Mouse (Mus musculus): ENCODE results near the gene D630045J12Rik.

D630045J12Rik gene

DNA sequence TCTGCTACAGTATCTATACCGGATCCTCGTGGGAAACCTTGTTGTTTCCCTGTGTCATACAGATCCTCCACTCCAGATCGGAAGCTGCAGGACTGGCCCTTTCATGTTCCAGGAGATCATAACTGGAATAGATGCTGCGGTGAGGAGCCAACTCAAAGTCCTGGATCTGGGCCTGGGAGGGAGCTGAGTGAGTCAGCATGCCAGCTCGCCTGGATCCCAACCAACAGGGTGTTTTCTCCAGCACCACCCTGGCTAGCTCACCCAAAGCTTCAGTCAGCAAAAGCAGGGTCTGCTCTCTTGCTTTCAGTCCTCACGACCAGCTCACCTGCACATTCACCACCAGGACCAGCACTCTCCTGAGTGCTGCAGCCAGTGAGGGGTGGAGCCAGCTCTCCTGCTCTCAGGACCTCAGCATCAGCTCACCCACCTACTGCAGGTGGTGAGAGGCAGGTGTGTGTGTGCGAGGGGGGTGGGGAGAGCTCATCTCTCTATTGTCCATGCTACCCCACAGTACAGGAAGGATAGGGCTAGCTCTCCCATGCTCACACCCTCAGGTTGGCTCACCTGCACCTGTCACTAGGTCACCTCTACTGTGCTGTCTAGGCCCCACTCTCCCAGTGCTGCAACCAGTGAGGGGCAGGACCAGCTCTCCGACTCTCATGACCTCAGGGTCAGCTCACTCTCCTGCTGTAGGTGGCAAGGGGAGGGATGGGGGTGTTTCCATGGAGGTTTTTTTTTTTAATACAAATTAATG is 118.8 kb downstream of the D630045J12Rik start:
- DNase-seq (ENCODE audit: low spot score in 2 of 2), result no peak

DNA sequence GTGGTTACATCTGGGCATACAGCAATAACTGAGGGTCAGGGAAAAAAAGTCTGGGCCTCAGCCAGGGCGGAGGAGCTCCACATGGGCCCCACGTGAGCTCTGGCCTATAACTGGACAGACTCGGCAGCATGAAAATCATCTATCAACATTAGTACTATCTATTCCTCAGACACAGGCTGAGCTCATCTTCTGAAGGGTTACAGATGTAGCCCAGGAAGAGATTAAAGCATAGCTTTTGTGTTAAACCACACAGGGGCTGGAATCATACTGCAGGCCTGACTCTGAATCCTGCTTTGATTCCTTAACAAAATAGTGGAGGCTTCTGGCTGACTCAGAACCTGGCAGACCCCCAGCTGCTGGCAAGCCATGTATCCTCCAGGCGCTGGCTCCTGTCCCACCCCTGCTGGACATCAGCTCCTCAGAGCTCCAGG is 122.0 kb downstream of the D630045J12Rik start:
- DNase-seq (ENCODE audit: low spot score in 2 of 2), result no peak

DNA sequence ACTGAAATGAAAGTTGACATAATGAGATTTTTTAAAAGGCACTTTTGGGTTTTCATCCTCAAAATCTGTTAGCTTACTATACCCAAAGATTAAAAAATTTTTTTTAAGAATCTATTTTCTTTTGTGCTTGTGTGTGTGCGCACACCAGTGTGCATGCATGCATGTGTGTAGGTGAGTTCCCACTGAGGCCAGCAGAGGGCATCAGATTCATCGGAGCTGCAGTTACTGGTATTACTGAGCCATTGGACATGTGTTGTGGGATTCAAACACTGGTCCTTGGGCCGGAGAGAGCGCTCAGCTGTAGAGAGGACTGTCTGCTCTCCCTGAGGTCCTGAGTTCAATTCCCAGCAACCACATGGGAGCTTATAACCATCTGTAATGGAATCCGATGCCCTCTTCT is 123.9 kb downstream of the D630045J12Rik start:
- DNase-seq (ENCODE audit: low spot score in 2 of 2), result no peak

DNA sequence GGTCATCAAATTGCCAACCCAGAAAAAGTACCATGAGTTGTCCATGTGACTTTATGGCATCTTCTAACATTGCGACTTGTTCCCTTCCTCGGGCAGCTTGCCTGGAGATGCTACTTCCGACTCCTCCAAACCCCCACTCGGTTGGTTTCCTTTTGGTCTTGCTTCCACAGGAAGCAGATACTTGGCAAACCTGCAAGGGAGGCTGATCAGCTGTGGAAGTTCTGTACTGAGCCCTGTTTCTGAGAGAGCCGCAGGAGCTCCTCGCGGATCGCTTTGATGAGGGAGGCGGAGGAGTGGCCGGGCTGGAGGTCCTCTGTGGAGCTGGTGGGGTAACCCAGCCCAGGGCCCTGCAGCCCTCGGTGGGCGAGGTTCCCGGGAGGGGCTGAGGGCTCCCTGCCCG is 125.7 kb downstream of the D630045J12Rik start:
- DNase-seq (ENCODE audit: low spot score in 2 of 2), result no peak

DNA sequence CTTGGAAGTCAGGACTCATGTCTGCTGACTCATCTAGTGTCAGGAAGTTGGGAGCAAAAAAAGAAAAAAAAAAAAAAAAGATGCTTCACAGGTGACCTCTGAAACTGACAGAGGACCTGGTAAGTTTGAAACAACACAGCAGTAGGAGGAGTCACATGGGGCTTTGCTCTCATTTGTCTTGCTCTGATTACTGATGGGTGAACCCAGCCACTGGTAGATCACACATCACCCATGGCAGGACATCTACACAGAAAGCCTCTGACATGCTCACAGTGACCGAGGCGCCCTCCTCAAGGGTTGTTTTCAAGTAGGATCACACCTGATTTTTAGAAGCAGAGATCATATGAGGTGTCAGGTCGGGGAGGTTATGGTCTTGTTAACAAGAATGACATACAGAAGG is 128.3 kb downstream of the D630045J12Rik start:
- no peak for DNase-seq (ENCODE audit: low spot score in 2 of 2)

DNA sequence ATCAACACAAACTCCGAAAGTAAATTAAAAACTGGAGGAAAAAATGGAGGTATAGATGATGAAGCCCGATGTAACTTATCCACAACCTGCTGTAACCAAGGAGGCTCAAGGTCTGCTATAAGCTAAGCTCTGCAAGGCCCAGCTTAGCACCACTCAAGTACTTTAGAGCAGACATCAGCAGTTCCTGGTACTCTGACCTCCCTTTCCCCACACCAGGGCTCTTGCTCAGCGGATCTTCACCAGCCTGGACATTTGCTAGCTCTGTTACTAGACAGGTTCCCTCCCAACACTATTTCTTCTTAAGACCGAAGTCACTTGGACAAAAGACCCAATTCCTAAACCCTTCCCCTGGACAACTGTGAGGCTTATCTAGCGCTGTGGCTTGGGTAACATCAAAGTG is 128.9 kb downstream of the D630045J12Rik start:
- DNase-seq (ENCODE audit: low spot score in 2 of 2), result no peak

DNA sequence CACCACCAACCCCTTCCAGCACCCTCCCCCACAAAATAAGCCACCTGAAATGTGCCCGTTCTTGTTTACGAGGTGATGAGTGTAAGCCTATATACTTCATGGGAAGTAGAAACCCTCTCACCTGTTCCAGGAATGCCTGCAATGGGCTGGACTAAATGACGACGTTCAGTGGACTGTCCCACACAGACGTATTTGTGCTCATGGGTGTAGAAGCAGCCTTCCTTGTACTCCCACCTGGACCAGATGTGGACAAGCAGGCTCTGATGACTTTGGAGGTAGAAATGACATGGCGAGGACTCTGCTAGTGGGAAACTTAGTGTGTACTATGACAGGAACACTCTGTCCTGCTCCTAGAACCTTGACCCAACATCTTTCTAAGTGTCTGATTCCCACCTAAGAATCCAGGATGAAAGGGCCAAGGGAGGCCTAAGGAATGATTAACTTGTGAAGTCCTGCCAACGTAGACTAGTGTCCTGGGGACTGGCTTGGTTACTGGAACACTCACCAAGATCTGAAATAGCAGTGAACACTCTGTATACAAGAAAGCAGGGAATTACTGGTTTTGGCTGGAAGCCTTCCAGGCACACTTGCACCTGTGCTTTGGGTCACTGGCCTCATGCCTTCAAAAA is 129.5 kb downstream of the D630045J12Rik start, which contains the start of gene Atp6v0a4:
Gene Atp6v0a4, minus strand, starts transcription at position 380 of the 629 bp plus-strand sequence.
- no peak for DNase-seq (ENCODE audit: low spot score in 2 of 2)

DNA sequence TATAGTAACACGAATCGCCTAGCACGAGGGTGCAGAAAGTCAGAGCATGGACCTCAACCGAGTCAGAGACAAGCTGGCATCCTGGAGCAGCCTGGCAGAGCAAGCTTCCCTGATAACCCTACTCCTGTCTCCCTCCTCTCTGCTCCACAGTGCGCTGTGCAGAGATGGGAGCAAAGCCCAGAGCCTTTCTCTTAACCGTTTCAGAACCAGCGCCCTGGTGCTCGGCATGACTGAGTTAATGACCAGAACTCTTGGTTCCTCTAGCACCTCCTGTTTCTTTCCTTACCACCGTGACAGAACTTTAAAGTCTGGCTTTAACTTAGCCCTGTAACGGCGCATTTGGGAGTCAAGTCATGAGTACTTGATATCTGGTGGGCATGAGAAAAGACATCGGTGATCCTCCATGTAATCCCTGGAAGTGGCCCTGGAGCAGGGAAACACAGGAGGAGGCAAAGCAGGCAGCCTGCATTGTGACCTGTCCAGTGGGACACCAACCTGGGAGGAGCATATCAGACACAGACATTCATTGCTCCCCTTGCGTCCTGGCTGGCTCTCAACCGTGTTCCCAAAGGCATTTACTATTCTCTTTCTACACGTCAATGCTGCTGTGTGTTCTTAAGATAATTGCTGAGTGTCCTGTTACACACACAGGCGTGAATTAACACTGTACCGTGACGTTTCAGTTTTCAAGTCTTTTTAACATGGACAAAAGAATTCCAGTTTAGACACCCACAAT is 130.2 kb downstream of the D630045J12Rik start:
- no peak for DNase-seq (ENCODE audit: low spot score in 2 of 2)

DNA sequence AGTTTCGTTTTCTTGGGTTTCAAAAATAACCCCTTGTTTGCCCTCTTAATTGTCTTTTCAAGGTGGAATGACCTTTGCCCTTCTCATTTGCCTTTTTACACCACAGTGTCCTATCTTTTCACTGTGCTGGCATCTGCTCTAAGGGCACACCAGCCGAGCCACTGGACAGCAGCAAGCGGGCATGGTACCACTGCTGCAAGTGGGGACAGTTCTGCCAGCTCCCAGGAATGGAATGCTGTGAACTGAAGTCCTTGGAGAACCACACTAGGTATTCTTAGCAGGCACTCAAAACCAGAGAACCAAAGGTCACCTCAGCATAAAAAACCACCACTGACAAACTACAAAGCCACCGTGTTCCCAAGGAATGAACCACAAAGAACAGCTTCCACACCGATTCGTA is 131.0 kb downstream of the D630045J12Rik start:
- DNase-seq (ENCODE audit: low spot score in 2 of 2), result no peak

DNA sequence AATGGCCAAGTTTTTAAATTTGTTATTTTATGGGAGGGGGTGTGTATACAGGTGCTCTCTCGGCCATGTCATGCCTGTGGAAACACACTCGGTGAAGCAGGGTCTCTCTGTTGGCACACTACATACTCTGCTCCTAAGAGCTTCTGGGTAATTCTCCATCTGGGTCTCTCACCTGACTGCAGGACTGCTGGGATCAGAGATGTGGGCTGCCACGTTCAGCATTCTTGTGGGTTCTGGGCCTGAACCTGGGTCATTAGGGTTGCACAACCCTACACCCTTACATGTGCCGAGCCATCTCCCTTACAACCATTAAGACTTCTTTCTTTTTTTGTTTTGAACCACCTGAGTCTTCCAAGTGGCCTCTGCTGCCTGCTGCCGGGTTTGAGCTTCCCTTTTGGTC is 132.0 kb downstream of the D630045J12Rik start:
- DNase-seq (ENCODE audit: low spot score in 2 of 2), result no peak

DNA sequence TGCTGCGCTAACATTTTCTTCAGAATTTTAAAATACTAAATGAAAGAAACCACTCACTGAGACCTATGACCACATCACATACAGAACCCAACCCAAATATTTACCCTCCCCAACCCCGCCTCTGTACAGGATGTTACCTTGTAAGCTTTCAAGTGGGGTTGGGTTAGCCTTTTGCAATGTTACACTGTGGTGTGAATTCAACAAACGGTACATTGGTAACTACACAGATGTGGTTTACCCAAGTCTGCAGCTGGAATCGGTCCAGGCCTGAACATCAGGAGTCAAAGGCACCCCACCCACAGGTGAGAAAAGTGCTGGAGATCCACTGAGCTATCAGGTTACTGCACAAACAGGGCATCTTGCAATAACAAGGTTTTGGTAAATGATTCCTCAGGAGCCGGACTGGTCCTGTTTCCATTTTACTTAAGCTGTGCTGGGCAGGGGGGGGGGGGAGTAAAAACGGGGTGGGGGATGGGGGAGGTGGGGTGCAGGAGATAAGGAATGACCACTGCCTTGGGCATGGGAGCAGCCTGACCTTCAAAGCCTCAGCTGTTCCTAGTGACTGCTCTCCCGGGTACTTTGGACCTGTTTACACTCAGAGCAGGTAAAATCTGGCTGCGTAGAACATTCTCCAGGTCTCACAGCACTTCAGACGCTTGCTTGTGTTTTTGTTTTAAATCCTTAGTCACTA is 133.0 kb downstream of the D630045J12Rik start:
- DNase-seq (ENCODE audit: low spot score in 2 of 2), result no peak

DNA sequence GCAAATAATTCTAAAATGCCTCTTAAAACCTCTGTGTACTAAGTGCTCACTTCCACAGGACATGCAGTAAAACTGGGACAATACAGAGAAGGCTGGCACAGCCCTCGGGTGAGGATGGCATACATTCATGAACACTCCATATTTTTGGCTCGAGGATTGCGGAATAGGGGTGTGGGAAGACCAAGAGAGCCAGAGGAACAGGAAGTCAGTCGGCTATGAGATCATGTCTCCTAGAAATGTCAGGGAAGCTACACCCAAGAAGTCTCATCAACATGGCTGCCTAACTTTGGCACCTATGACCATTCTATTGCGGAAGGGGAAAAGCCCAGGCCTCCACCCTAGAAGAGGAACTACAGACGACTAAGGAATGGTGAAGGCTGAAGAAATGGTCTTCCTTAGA is 135.5 kb downstream of the D630045J12Rik start:
- DNase-seq (ENCODE audit: low spot score in 2 of 2), result no peak

DNA sequence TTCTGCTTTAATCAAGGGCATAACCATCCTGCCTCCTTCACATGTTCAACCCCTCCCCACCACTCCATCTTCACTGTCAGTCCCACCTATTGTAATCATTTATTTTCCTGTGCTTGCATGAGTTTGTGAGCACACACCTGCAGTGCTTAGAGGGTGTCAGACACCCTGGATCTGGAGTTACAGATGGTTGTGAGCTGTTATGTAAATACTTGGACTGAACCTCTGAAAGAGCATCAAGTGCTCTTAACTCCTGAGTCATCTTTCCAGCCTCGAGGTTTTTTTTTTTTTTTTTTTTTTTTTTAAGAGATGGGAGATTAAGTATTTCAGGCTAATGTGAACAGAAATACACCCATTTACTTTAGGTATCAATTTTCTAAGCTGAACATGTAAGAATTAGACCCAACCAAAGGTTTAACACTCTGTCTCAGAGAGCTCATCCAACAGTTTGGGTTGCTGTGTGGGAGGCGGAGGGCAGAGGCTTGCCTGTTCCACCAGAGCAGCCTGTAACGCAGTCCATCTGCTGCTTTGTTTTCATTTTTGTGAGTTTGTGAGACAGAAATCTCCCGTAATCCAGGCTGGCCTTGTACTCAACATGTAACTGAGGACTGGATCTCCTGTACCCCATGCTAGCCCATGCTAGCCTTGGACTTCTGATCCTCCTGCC is 137.6 kb downstream of the D630045J12Rik start:
- DNase-seq (ENCODE audit: low spot score in 2 of 2), result no peak

DNA sequence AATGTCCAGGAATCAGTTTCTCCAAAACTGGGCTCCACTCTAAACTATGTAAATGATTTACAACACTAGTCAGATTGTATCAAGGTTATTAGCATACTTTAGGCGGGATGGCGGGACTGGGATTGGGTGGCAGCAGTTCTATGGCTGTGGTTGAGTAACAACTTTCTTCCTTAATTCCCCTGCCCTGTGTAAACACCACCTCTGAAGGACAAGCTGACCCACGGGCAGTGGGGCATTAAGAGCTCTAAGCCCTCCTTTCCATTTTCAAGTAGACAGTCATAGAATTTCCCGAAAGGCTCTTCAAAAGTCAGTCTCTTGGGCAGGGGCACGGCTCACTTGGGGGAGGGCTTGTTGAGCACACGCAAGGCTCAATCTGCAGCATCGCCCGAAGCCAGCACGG is 142.9 kb downstream of the D630045J12Rik start:
- no peak for DNase-seq (ENCODE audit: low spot score in 2 of 2)

DNA sequence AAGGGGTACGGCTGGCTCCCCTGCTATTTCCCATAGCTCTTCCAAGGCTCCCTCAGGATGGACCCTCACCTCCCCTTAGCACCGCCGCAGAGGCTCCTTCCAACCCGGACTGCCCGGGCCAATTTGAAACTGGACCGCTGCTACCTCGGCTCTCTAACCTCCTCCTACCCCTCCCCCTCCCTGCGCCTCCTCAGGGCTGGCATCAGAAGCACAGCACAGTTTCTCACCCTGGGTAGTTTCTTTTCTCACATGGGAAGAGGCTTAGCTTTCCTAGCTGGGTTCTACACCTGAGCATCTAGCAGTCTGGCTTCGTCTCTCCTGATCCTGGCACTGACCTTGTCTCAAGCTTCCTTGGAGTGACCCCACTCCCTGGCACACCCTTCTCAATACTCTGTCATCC is 143.9 kb downstream of the D630045J12Rik start:
- DNase-seq (ENCODE audit: low spot score in 2 of 2), result no peak

DNA sequence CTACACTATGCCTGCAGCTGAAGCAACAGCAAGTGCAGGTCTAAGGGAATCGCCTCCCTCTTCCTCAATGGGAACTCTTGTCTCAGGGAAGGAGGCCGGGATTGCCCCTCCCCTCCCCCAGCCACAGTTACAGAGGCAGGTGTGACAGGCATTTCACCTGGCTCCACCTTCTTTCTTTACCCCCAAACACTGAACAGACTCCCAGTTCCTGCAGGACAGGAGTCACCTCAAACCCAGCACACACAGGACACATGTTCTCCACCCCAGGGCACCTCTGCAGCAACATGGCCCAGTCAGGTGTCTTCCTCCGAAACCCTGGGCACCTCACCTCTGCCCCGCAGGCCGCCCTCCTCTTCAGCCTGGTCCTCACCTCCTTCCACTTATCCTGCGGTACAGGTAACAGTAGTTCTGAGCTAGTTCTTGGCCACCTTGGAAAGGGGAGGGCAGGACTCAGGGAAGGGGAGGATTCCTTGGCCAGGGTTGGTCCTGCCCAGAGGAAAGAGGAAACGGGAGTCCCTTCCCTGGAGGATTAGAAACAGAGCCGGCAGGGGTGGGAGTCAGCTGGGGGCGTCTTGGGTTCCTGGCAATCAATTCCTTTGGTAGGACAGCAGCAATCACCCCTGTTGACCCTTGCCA is 144.5 kb downstream of the D630045J12Rik start, which contains the start of gene Tmem213:
Gene Tmem213, plus strand, starts transcription at position 96 of the 636 bp plus-strand sequence.
- DNase-seq (ENCODE audit: low spot score in 2 of 2), result no peak

DNA sequence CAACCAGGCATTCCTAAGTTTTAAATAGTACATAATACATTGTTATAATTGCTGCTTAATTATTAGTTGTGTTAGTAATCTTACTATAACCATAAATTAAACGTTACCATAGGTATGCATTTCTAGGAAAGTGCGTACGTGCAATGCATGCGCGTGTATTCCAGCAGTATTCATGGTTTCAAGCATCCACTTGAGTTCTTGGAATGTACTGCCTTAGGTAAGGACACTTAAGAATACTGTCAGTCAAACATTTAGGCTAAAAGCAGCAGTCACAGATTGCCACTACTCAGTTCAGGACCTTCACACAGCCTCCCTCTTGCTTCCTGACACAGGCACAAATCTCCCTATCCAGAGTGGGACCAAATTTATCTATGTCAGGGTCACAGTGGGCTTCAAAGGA is 145.4 kb downstream of the D630045J12Rik start:
- DNase-seq (ENCODE audit: low spot score in 2 of 2), result no peak

DNA sequence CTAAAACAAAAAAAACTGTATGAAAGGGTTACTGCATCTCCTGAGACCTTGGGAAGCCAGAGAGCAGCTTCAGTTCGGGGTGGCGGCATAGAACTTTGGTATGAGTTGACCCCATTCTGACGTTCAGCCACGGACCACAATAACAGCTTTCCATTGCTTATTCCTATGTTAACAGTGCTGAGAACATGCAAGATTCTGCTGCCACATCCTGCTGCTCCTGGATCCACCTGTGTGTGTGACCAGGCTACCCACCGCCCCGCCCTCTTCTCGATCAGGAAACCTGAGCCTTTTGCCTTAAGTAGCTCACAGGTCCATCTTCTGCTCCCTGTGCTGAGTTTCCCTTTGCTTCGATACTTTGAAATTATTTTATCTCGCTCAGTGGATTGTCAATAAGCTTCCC is 147.9 kb downstream of the D630045J12Rik start:
- no peak for DNase-seq (ENCODE audit: low spot score in 2 of 2)

DNA sequence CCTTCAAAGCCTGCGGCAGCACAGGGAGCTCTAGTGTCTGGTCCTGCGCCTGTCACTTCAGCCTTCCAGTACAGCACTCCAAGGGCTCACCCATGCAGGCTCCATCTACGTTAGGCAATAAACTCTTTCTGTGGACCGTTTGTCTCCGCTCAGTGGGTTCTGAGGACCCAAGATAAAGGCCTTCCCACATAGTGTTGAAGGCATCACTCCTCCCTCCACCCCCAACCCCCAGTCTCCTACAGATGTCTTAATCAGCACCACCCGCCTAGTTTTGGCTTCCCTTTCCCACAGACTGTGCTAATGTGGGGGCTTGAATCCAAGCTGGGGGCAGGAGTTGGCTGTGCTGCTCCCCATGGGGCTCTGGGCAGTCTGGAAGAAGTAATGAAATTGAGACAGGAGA is 150.0 kb downstream of the D630045J12Rik start:
- DNase-seq (ENCODE audit: low spot score in 2 of 2), result no peak

DNA sequence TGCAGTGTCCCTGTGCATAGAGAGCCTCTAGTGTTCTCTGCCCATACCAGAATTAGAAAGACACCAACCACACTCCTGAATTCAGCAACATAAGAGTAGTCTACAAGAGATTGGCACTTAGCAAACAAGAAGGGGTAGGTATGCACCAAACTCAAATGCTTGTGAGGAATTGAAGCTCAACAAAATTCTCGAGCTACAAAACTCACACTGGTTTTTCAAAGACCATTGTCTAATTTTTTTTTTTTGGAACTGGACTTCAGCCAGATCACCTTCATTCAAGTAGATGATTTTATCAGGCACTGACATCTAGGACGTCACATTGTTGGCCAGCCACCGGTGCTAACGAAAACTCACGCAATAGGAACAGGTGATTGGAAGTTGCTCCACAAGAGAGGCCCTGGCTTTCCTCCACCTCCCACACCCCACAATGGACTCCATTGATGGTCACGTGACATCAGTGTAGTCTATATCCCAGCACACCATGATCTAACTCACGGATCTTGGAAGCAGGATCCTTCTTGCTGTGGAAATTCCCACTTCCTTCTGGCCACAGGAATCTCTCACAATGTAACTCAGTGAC is 151.5 kb downstream of the D630045J12Rik start:
- no peak for DNase-seq (ENCODE audit: low spot score in 2 of 2)

DNA sequence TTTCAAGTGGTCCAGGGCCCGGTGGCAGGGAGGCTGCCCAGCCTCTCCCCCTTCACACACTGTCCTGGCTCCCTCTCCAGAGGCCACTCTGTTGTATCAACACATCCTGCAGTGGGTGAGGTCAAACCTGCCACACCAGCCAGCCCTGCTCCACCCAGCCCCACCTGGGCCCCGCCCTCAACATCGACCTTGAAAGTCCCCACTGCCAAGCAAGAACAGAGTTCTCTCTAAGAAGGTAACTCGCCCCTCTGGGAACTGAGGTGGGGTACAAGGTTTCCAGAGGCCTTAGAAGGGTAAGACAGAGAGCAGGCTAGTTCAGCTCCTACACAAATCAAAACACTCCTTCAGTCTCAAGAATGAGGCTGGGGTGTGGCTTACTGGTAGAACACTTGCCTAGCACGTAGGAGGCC is 156.8 kb downstream of the D630045J12Rik start:
- DNase-seq (ENCODE audit: low spot score in 2 of 2), result no peak

Measured in spleen, postnatal 14 days (tissue).